Mouse (Mus musculus) T-helper 1 cell (primary cell): ENCODE results near the gene Mreg.

Experiments
- in situ Hi-C: fragments of 300-600 bp; cut with MboI, MseI; formaldehyde crosslinking; loops from one replicate; pipeline ENCODE4 v1.15.1; 2025; ENCODE audit warnings: high pct_unique_total_duplicates

The Mreg gene

GRCm38 (mm10) chr1:72196123-72196522 is 16.0 kb downstream of the Mreg start:
- in situ Hi-C loops = loop anchor here (25.0 kb wide), 1 partner anchor 891 kb away; no protein-coding TSS in a partner anchor

GRCm38 (mm10) chr1:72191449-72191848 is 20.7 kb downstream of the Mreg start:
- in situ Hi-C loops = loop anchor here (25.0 kb wide), 1 partner anchor 896 kb away; no protein-coding TSS in a partner anchor

GRCm38 (mm10) chr1:72188142-72188738 is 23.9 kb downstream of the Mreg start:
- in situ Hi-C loops = loop anchor here (25.0 kb wide), 1 partner anchor 899 kb away; no protein-coding TSS in a partner anchor

- in situ Hi-C loops = loop anchor here (25.0 kb wide), 1 partner anchor 900 kb away; no protein-coding TSS in a partner anchor
Measured at GRCm38 (mm10) chr1:72187486-72187885, 24.6 kb downstream of the Mreg start.

GRCm38 (mm10) chr1:72186151-72186550 is 26.0 kb downstream of the Mreg start:
- in situ Hi-C loops = loop anchor here (25.0 kb wide), 1 partner anchor 901 kb away; no protein-coding TSS in a partner anchor

GRCm38 (mm10) chr1:72183554-72183953 is 28.6 kb downstream of the Mreg start:
- in situ Hi-C loops = loop anchor here (25.0 kb wide), 1 partner anchor 904 kb away; no protein-coding TSS in a partner anchor

- in situ Hi-C loops = loop anchor here (25.0 kb wide), 1 partner anchor 904 kb away; no protein-coding TSS in a partner anchor
Measured at GRCm38 (mm10) chr1:72182930-72183499, 29.1 kb downstream of the Mreg start.

GRCm38 (mm10) chr1:72179947-72180346 is 32.2 kb downstream of the Mreg start:
- in situ Hi-C loops = loop anchor here (25.0 kb wide), 1 partner anchor 907 kb away; no protein-coding TSS in a partner anchor

- in situ Hi-C loops = loop anchor here (25.0 kb wide), 1 partner anchor 911 kb away; no protein-coding TSS in a partner anchor
Measured at GRCm38 (mm10) chr1:72176239-72176638, 35.9 kb downstream of the Mreg start.

GRCm38 (mm10) chr1:72174183-72174582 is 37.9 kb downstream of the Mreg start:
- in situ Hi-C loops = no loop called here

- in situ Hi-C loops = no loop called here
Measured at GRCm38 (mm10) chr1:72173402-72174051, 38.6 kb downstream of the Mreg start.

- in situ Hi-C loops = no loop called here
Measured at GRCm38 (mm10) chr1:72172788-72173187, 39.3 kb downstream of the Mreg start.

- in situ Hi-C loops = no loop called here
Measured at GRCm38 (mm10) chr1:72171001-72171860, 40.9 kb downstream of the Mreg start.

GRCm38 (mm10) chr1:72167024-72167423 is 45.1 kb downstream of the Mreg start:
- in situ Hi-C loops = no loop called here

GRCm38 (mm10) chr1:72166468-72166814 is 45.7 kb downstream of the Mreg start:
- in situ Hi-C loops = no loop called here

GRCm38 (mm10) chr1:72165723-72166467 is 46.2 kb downstream of the Mreg start:
- in situ Hi-C loops = no loop called here

- in situ Hi-C loops = no loop called here
Measured at GRCm38 (mm10) chr1:72160321-72160720, 51.8 kb downstream of the Mreg start.

- in situ Hi-C loops = loop anchor here (25.0 kb wide), 1 partner anchor 1133 kb away; no protein-coding TSS in a partner anchor
Measured at GRCm38 (mm10) chr1:72145041-72145440, 67.1 kb downstream of the Mreg start.

GRCm38 (mm10) chr1:72144426-72144825 is 67.7 kb downstream of the Mreg start:
- in situ Hi-C loops = loop anchor here (25.0 kb wide), 1 partner anchor 1132 kb away; no protein-coding TSS in a partner anchor

- in situ Hi-C loops = loop anchor here (25.0 kb wide), 1 partner anchor 1130 kb away; no protein-coding TSS in a partner anchor
Measured at GRCm38 (mm10) chr1:72141893-72142480, 70.1 kb downstream of the Mreg start.
